ENCODE assay signal across 10 mouse cellular contexts in genomic region chr3:68708230-68708629, GRCm38 (mm10). TPM values are rescaled to one million over a fixed set of nuclear protein-coding genes. Genes with fewer than 3 reads are reported as not detected.
A peak's percentile ranks its signal among the peaks of the same experiment; 100 is the strongest.
DNase-seq lines count a peak whose midpoint lies in the region; ATAC-seq lines count a peak whose summit lies in the region.
"Had no signal": no experiment of that assay in that cellular context is flagged by ENCODE, and none has a peak within 500 bp of the region (broad histone marks: within the 10 kb centered on the region; RNA-seq: fewer than 3 reads in every experiment).

No protein-coding gene starts in this region.

- no peak overlapping the region for H3K4me3 ChIP-seq in forebrain, embryonic 15.5 days
- no peak overlapping the region for H3K4me3 ChIP-seq in forebrain, embryonic 12.5 days (replicated peaks)
- H3K4me3 ChIP-seq: myocyte had no signal

- no peak overlapping the region for H3K27ac ChIP-seq in forebrain, embryonic 15.5 days (replicated peaks)
- no peak overlapping the region for H3K27ac ChIP-seq in forebrain, embryonic 12.5 days

- H3K36me3 ChIP-seq in forebrain, embryonic 15.5 days = no peaks in the 10 kb centered on the region
- no peaks in the 10 kb centered on the region for H3K36me3 ChIP-seq in forebrain, embryonic 12.5 days (replicated peaks)

- H3K27me3 ChIP-seq in forebrain, embryonic 15.5 days = no peaks in the 10 kb centered on the region
- H3K27me3 ChIP-seq in forebrain, embryonic 12.5 days = no peaks in the 10 kb centered on the region

- DNase-seq in ovary, postnatal 14 days (ENCODE audit: low spot score) = peak; percentile 46
- no peak for DNase-seq in ovary, postnatal 10 days (ENCODE audit: low spot score)
- peak; percentile 26 for DNase-seq in cerebellum, adult 11-12 months
- peak; percentile 43 for DNase-seq in heart, adult 8-10 months (ENCODE audit: low spot score)
- peak; percentile 29 to 66 for DNase-seq in lung, adult 18-20 months
- DNase-seq in thymus, postnatal 14 days = peak; percentile 45

- no peaks in the 10 kb centered on the region for H3K9me3 ChIP-seq in forebrain, embryonic 15.5 days
- no peaks in the 10 kb centered on the region for H3K9me3 ChIP-seq in forebrain, embryonic 12.5 days

- no peaks in the 10 kb centered on the region for H3K4me1 ChIP-seq in forebrain, embryonic 15.5 days
- no peaks in the 10 kb centered on the region for H3K4me1 ChIP-seq in forebrain, embryonic 12.5 days

- no peak overlapping the region for H3K4me2 ChIP-seq in forebrain, embryonic 15.5 days (replicated peaks)
- no peak overlapping the region for H3K4me2 ChIP-seq in forebrain, embryonic 12.5 days

- WGBS in forebrain, embryonic 15.5 days = 53% methylated on average over 8 of the region's 8 CpGs
- WGBS in forebrain, embryonic 12.5 days = 52% methylated on average over 8 of the region's 8 CpGs

- 0 out of 2 replicates have a peak, but pooled peaks have one; percentile 29 for ATAC-seq in forebrain, embryonic 15.5 days (replicated peaks)
- no peak for ATAC-seq in forebrain, embryonic 12.5 days (ENCODE audit: low FRiP score)

- no peak overlapping the region for H3K9ac ChIP-seq in forebrain, embryonic 15.5 days (replicated peaks)
- no peak overlapping the region for H3K9ac ChIP-seq in forebrain, embryonic 12.5 days

RNA-seq across cellular contexts. Expression of gene Il12a, which starts 17.8 kb away (rescaled TPM):
- polyA plus RNA-seq in forebrain, embryonic 15.5 days (2015; fragmentation: Nextera tagmentation; extraction: Ambion mirVana) = 0.19 and 0.46 TPM in 2 replicates
- 0.24 TPM in 1 of 2 replicates, not detected in the other for polyA plus RNA-seq in forebrain, embryonic 12.5 days (2016; fragmentation: Nextera tagmentation; extraction: Ambion mirVana)
- total RNA-seq in heart, adult 8-10 months (2022) = under 1 TPM in 3 of 4 experiments, not detected in 1; 0.22 to 0.78 (median 0.22) TPM
- polyA plus RNA-seq: heart, embryonic 14.5 days had no signal
